Comparison of ENCODE assay signal across 7 mouse cellular contexts in the genomic region with DNA sequence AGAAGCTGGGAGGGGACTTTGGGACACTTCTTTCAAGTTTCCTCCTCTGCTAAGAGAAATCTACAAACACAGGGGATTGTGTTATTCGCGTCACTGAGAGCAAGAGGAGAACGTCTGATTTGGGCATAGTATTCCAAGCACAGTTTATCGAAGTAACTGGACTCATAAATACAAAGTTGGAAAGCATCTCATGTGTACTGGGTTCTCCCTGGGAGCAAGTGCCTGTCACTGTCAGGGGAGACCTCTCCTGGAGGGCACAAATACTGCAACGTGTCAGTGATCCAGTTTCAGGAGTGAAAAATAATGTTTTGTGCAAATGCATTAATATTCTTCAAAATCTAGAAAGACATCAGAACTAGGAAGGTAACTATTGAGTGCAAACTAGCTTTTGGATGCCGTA. TPM values are rescaled to one million over a fixed set of nuclear protein-coding genes. Genes with fewer than 3 reads are reported as not detected.
DNase-seq lines count a peak whose midpoint lies in the region; ATAC-seq and TF ChIP-seq lines count a peak whose summit lies in the region.

No protein-coding gene starts in this region.

- H3K9ac ChIP-seq in forebrain, embryonic 15.5 days (replicated peaks): peak overlapping the region; percentile 60
- H3K9ac ChIP-seq in hindbrain, postnatal 0 days (replicated peaks; ENCODE audit: low read length): peak overlapping the region; percentile 54; the same call in 1 of the 2 replicates
- peak overlapping the region; percentile 66; the same call in 1 of the 2 replicates for H3K9ac ChIP-seq in liver, embryonic 13.5 days
- peak overlapping the region; percentile 58; the same call in 1 of the 2 replicates for H3K9ac ChIP-seq in neural tube, embryonic 12.5 days

- peak; percentile 54; the same call in 1 of the 2 replicates for ATAC-seq in forebrain, embryonic 15.5 days (replicated peaks)
- ATAC-seq in hindbrain, postnatal 0 days: no peak
- ATAC-seq in liver, embryonic 13.5 days (ENCODE audit: low read depth): no peak
- 0 out of 2 replicates have a peak, but pooled peaks have one; percentile 46 for ATAC-seq in neural tube, embryonic 12.5 days (ENCODE audit: low FRiP score, low read depth)

- peak overlapping the region; percentile 89 for H3K4me2 ChIP-seq in forebrain, embryonic 15.5 days (replicated peaks)
- H3K4me2 ChIP-seq in hindbrain, postnatal 0 days (ENCODE audit: low read depth, low read length): peak overlapping the region; percentile 94
- peak overlapping the region; percentile 76 for H3K4me2 ChIP-seq in liver, embryonic 13.5 days
- H3K4me2 ChIP-seq in neural tube, embryonic 12.5 days (replicated peaks): peak overlapping the region; percentile 77

- H3K4me3 ChIP-seq in bone marrow, adult 2 months (replicated peaks; ENCODE audit: control insufficient read depth, low read depth, low read length): no peak overlapping the region
- peak overlapping the region; percentile 52 for H3K4me3 ChIP-seq in forebrain, embryonic 15.5 days
- peak overlapping the region; percentile 51 for H3K4me3 ChIP-seq in hindbrain, postnatal 0 days (ENCODE audit: low read length)
- peak overlapping the region; percentile 61 for H3K4me3 ChIP-seq in liver, embryonic 13.5 days (replicated peaks)
- H3K4me3 ChIP-seq in neural tube, embryonic 12.5 days: peak overlapping the region; percentile 47

- no peak overlapping the region for H3K27ac ChIP-seq in bone marrow, adult 2 months (ENCODE audit: control insufficient read depth, insufficient read depth, low read depth, low read length, poor library complexity)
- no peak overlapping the region for H3K27ac ChIP-seq in forebrain, embryonic 15.5 days (replicated peaks)
- H3K27ac ChIP-seq in hindbrain, postnatal 0 days: no peak overlapping the region
- H3K27ac ChIP-seq in liver, embryonic 13.5 days: no peak overlapping the region
- no peak overlapping the region for H3K27ac ChIP-seq in neural tube, embryonic 12.5 days

- TF ChIP-seq POLR2A in bone marrow, adult 2 months (IDR thresholded peaks at IDR 0.05; ENCODE audit: borderline replicate concordance, control insufficient read depth, low read depth, low read length): no peak

- WGBS in bone marrow, adult 2 months: 14% methylated on average over 6 of the region's 6 CpGs
- 24% methylated on average over 6 of the region's 6 CpGs for WGBS in forebrain, embryonic 15.5 days
- WGBS in hindbrain, postnatal 0 days: 21% methylated on average over 6 of the region's 6 CpGs
- whole genome bisulfite sequencing in liver, embryonic 13.5 days (ENCODE audit: insufficient replicate concordance): 19% methylated on average over 6 of the region's 6 CpGs
- 23% methylated on average over 6 of the region's 6 CpGs for WGBS in neural tube, embryonic 12.5 days

- no peaks in the 10 kb centered on the region for H3K36me3 ChIP-seq in forebrain, embryonic 15.5 days
- no peaks in the 10 kb centered on the region for H3K36me3 ChIP-seq in hindbrain, postnatal 0 days (ENCODE audit: insufficient read depth, low read length)
- H3K36me3 ChIP-seq in liver, embryonic 13.5 days: no peaks in the 10 kb centered on the region
- H3K36me3 ChIP-seq in neural tube, embryonic 12.5 days: no peaks in the 10 kb centered on the region

- peak; percentile 47 for TF ChIP-seq CTCF in bone marrow, adult 2 months (IDR thresholded peaks at IDR 0.05; ENCODE audit: control insufficient read depth, insufficient read depth, low read length)
- TF ChIP-seq CTCF in hindbrain, postnatal 0 days (IDR thresholded peaks at IDR 0.05; ENCODE audit: low read depth): peak; percentile 67

- DNase-seq in thymus, postnatal 14 days: peak; percentile 38
- DNase-seq in thymus, adult 18-20 months: no peak
- peak; percentile 44 for DNase-seq in hindbrain, postnatal 0 days (ENCODE audit: low spot score)
- no peak for DNase-seq in liver, embryonic 13.5 days

- no peaks in the 10 kb centered on the region; the same call in 1 of the 2 replicates for H3K4me1 ChIP-seq in bone marrow, adult 2 months (ENCODE audit: control insufficient read depth, insufficient read depth, low read length)
- H3K4me1 ChIP-seq in forebrain, embryonic 15.5 days: 0 out of 2 replicates have a peak, but pooled peaks cover 3% of the 10 kb centered on the region
- peaks cover 5% of the 10 kb centered on the region for H3K4me1 ChIP-seq in hindbrain, postnatal 0 days (ENCODE audit: insufficient read depth, low read length)
- H3K4me1 ChIP-seq in liver, embryonic 13.5 days (replicated peaks): peaks cover 8% of the 10 kb centered on the region; the same call in 1 of the 2 replicates
- H3K4me1 ChIP-seq in neural tube, embryonic 12.5 days: no peaks in the 10 kb centered on the region

- no peaks in the 10 kb centered on the region for H3K27me3 ChIP-seq in forebrain, embryonic 15.5 days
- H3K27me3 ChIP-seq in hindbrain, postnatal 0 days (ENCODE audit: insufficient read depth, low read length): no peaks in the 10 kb centered on the region
- no peaks in the 10 kb centered on the region for H3K27me3 ChIP-seq in liver, embryonic 13.5 days
- H3K27me3 ChIP-seq in neural tube, embryonic 12.5 days (replicated peaks): no peaks in the 10 kb centered on the region

- H3K9me3 ChIP-seq in forebrain, embryonic 15.5 days: no peaks in the 10 kb centered on the region
- H3K9me3 ChIP-seq in hindbrain, postnatal 0 days (ENCODE audit: low read length): no peaks in the 10 kb centered on the region
- H3K9me3 ChIP-seq in liver, embryonic 13.5 days (replicated peaks): no peaks in the 10 kb centered on the region
- no peaks in the 10 kb centered on the region for H3K9me3 ChIP-seq in neural tube, embryonic 12.5 days

RNA-seq across cellular contexts. Expression of a gene that starts 27.9 kb away (rescaled TPM):
- not detected in 2 replicates for polyA plus RNA-seq in bone marrow, adult 2 months (2011; ENCODE audit: insufficient read depth, insufficient read length, low replicate concordance, missing spikeins)
- not detected in 2 replicates for polyA plus RNA-seq in forebrain, embryonic 15.5 days (2015; fragmentation: Nextera tagmentation; extraction: Ambion mirVana)
- total RNA-seq in hindbrain, postnatal 0 days (2014; rRNA removed): not detected in 2 replicates
- not detected in 2 replicates for polyA plus RNA-seq in hindbrain, postnatal 0 days (2015; fragmentation: Nextera tagmentation; extraction: Ambion mirVana)
- not detected in 2 replicates for polyA plus RNA-seq in liver, embryonic 13.5 days (2015; fragmentation: Nextera tagmentation; extraction: Ambion mirVana)
- polyA plus RNA-seq in neural tube, embryonic 12.5 days (2016; fragmentation: Nextera tagmentation; extraction: Ambion mirVana): not detected in 2 replicates

Comparison
In these comparisons a context has a peak if more than half of its experiments do, and no peak if none do; other contexts are left out.
1. DNase-seq: peak in thymus, postnatal 14 days (single experiment) and hindbrain, postnatal 0 days (single experiment); none in thymus, adult 18-20 months (0 of 2) and liver, embryonic 13.5 days (single experiment).
2. ATAC-seq: peak in forebrain, embryonic 15.5 days (single experiment) and neural tube, embryonic 12.5 days (single experiment); none in hindbrain, postnatal 0 days (single experiment) and liver, embryonic 13.5 days (single experiment).
3. Peak in every context shown above with its lines, with median percentiles within 50 percentile points of each other: H3K4me2 ChIP-seq and H3K9ac ChIP-seq.